Mouse (Mus musculus): Measurements from ENCODE around the gene Siglecf. TPM values are rescaled to one million over a fixed set of nuclear protein-coding genes. Genes with fewer than 3 reads are reported as not detected.

Gene Siglecf
- polyA plus RNA-seq, 1 experiment from 2014 or later = 0.25 TPM

DNA sequence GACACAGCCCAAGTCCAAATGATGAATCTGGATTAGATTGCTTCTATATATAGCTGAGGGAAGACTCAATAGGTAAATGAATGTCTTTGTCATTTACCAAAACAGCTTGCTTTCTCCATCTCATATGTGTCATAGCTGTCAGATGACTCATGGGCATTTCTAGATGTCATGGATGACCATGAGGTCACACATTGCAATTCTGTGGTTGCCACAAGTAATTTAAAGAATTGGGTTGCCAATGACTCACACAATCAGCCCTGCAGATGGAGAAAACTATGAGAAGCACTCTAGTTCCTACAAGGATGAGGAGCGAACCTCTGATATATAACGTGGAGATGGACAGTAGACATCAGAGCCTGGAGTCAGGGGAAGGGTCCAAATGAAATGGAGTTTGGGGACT, 48.4 kb downstream of the Siglecf start:
- Histone ChIP-seq H3K4me3 (ENCODE audit: low read depth, low read length) (no peak overlapping the region), H3K9me3 (ENCODE audit: control insufficient read depth) (no peaks in the 10 kb centered on the region), H3K4me2 (replicated peaks; ENCODE audit: low read depth) (no peak overlapping the region), H3K4me1 (replicated peaks; ENCODE audit: control insufficient read depth, insufficient read depth, low read length) (no peaks in the 10 kb centered on the region), H3K27me3 (replicated peaks; ENCODE audit: control insufficient read depth, insufficient read depth, low read length) (no peaks in the 10 kb centered on the region), H3K36me3 (ENCODE audit: control insufficient read depth, insufficient read depth) (no peaks in the 10 kb centered on the region), H3K27ac (ENCODE audit: low read depth, low read length) (no peak overlapping the region), H3K9ac (ENCODE audit: low read depth, low read length) (no peak overlapping the region)
- TF ChIP-seq CTCF (IDR thresholded peaks at IDR 0.05; ENCODE audit: low read depth) = no peak
- no peak for ATAC-seq
- WGBS = 81% methylated on average over 2 of the region's 2 CpGs

DNA sequence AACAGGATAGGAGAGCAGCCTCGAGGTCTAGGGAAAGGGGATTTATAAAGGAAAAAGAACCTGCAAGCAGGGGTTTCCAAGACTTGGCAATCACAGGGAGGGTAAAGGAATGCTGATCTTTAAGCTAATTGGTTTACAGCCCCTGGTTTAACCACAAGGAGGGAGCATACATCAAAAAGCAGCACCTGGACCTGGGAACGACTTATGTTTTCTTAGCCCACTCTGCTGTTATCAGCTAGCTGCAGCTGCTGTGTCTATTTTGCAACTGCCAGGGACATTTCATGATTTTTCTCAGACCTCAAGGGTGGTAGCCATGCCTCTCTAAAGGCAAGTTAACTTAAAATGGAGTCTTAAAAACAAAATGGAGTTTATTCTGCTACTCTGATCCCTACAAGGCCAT, 51.6 kb downstream of the Siglecf start:
- 8% methylated on average over 2 of the region's 2 CpGs for whole genome bisulfite sequencing
- H3K4me1 ChIP-seq (replicated peaks; ENCODE audit: control insufficient read depth, insufficient read depth, low read length) = no peaks in the 10 kb centered on the region
- no peak for ATAC-seq

DNA sequence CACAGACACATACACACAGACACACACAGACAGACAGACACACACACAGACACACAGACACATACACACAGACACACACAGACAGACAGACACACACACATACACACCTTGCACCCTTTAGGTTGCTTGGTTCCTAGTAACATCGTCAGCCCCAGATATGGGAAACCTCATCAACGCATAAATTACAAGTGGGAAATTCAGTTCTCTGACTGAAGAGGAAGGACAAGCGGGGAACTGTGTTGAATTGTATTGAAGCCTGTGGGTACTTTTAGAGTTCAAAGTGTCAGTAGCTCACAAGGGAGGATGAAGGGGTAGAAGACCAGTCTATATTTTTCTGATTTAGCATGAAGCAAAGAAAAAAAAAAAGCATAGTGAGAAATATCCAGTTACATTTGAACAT, 56.4 kb downstream of the Siglecf start:
- Histone ChIP-seq H3K27ac (ENCODE audit: low read depth, low read length) (no peak overlapping the region), H3K36me3 (ENCODE audit: control insufficient read depth, insufficient read depth) (no peaks in the 10 kb centered on the region), H3K4me3 (ENCODE audit: low read depth, low read length) (no peak overlapping the region), H3K4me2 (replicated peaks; ENCODE audit: low read depth) (no peak overlapping the region), H3K9me3 (ENCODE audit: control insufficient read depth) (no peaks in the 10 kb centered on the region), H3K9ac (ENCODE audit: low read depth, low read length) (no peak overlapping the region), H3K27me3 (replicated peaks; ENCODE audit: control insufficient read depth, insufficient read depth, low read length) (no peaks in the 10 kb centered on the region), H3K4me1 (replicated peaks; ENCODE audit: control insufficient read depth, insufficient read depth, low read length) (no peaks in the 10 kb centered on the region)
- WGBS = 75% methylated on average over 3 of the region's 3 CpGs
- ATAC-seq = no peak
- TF ChIP-seq CTCF (IDR thresholded peaks at IDR 0.05; ENCODE audit: low read depth) = no peak

More for the DNA sequence above, 51.6 kb downstream of the Siglecf start:
- Histone ChIP-seq H3K4me2 (replicated peaks; ENCODE audit: low read depth) (no peak overlapping the region), H3K36me3 (ENCODE audit: control insufficient read depth, insufficient read depth) (no peaks in the 10 kb centered on the region), H3K27ac (ENCODE audit: low read depth, low read length) (no peak overlapping the region), H3K4me3 (ENCODE audit: low read depth, low read length) (no peak overlapping the region), H3K27me3 (replicated peaks; ENCODE audit: control insufficient read depth, insufficient read depth, low read length) (no peaks in the 10 kb centered on the region), H3K9ac (ENCODE audit: low read depth, low read length) (no peak overlapping the region), H3K9me3 (ENCODE audit: control insufficient read depth) (no peaks in the 10 kb centered on the region)
- TF ChIP-seq CTCF (IDR thresholded peaks at IDR 0.05; ENCODE audit: low read depth) = no peak

DNA sequence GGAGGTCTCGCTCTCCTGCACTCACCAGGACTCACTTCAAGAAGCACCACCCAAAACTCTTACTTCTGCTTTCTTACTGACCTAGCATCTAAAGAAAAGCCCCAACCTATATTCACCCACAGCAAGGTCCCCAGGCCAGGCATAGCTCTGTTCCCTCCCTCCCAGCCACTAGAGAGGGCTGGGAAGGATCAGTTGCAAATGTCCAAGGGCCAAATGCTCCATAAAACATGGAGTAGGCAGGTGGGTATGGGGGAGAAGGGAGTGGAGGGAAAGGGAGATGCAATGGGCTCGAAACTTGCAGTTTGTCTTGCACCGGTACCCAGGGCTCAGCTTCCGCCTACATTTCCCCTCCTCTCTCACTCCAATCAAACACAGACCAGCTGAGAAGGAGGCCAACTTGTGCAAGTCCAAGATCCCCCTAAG, 57.0 kb downstream of the Siglecf start, which contains the start of gene Siglecg:
Siglecg (plus strand) TSS at position 74 of the 423 bp plus-strand sequence.
- no peak within 1 kb of the TSS for H3K27ac ChIP-seq (ENCODE audit: low read depth, low read length)
- no peak within 1 kb of the TSS for H3K4me3 ChIP-seq (ENCODE audit: low read depth, low read length)
- no peaks in the 10 kb centered on the region for H3K9me3 ChIP-seq (ENCODE audit: control insufficient read depth)
- no peaks in the 10 kb centered on the region for H3K27me3 ChIP-seq (replicated peaks; ENCODE audit: control insufficient read depth, insufficient read depth, low read length)
- H3K4me1 ChIP-seq (replicated peaks; ENCODE audit: control insufficient read depth, insufficient read depth, low read length) = no peaks in the 10 kb centered on the region
- TF ChIP-seq CTCF (IDR thresholded peaks at IDR 0.05; ENCODE audit: low read depth) = no peak
- 69% methylated on average over 4 of the region's 4 CpGs for WGBS
- no peaks in the 10 kb centered on the region for H3K36me3 ChIP-seq (ENCODE audit: control insufficient read depth, insufficient read depth)
- H3K9ac ChIP-seq (ENCODE audit: low read depth, low read length) = no peak within 1 kb of the TSS
- no peak within 1 kb of the TSS for H3K4me2 ChIP-seq (replicated peaks; ENCODE audit: low read depth)
- ATAC-seq = no peak

DNA sequence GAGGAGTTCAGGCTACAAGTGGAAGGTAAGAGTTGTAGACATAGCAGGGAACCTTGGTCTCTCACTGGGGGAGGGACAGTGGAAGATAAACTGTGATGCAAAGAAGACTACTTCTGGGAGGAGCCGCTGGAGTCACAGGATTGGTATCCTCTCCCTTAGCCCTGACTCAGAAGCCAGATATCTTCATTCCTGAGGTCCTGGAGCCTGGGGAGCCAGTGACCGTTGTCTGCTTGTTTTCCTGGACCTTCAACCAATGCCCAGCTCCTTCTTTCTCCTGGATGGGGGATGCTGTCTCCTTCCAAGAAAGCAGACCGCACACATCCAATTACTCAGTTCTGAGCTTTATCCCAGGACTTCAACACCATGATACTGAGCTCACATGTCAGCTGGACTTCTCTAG, 57.9 kb downstream of the Siglecf start:
- Histone ChIP-seq H3K27me3 (replicated peaks; ENCODE audit: control insufficient read depth, insufficient read depth, low read length) (no peaks in the 10 kb centered on the region), H3K9ac (ENCODE audit: low read depth, low read length) (no peak overlapping the region), H3K4me3 (ENCODE audit: low read depth, low read length) (no peak overlapping the region), H3K9me3 (ENCODE audit: control insufficient read depth) (no peaks in the 10 kb centered on the region), H3K36me3 (ENCODE audit: control insufficient read depth, insufficient read depth) (no peaks in the 10 kb centered on the region), H3K4me2 (replicated peaks; ENCODE audit: low read depth) (no peak overlapping the region), H3K4me1 (replicated peaks; ENCODE audit: control insufficient read depth, insufficient read depth, low read length) (no peaks in the 10 kb centered on the region), H3K27ac (ENCODE audit: low read depth, low read length) (no peak overlapping the region)
- ATAC-seq = no peak
- no peak for TF ChIP-seq CTCF (IDR thresholded peaks at IDR 0.05; ENCODE audit: low read depth)
- WGBS = 69% methylated on average over 3 of the region's 3 CpGs

Other genes with a start within 250 kb of the Siglecf start
- gene Zfp936, start 237.1 kb upstream of the Siglecf start, polyA plus RNA-seq (2015; fragmentation: Nextera tagmentation; extraction: Ambion mirVana) = not detected in 2 replicates
- 5.3 and 5.5 TPM in 2 replicates for gene Zfp715, start 38.0 kb upstream of the Siglecf start, polyA plus RNA-seq (2015; fragmentation: Nextera tagmentation; extraction: Ambion mirVana)
- 0.07 and 0.08 TPM in 2 replicates for gene Siglecg, start 56.9 kb downstream of the Siglecf start, polyA plus RNA-seq (2015; fragmentation: Nextera tagmentation; extraction: Ambion mirVana)
- 0.52 and 0.92 TPM in 2 replicates for gene Lim2, start 76.3 kb downstream of the Siglecf start, polyA plus RNA-seq (2015; fragmentation: Nextera tagmentation; extraction: Ambion mirVana)
- 1.6 and 2.7 TPM in 2 replicates for gene Nkg7, start 85.7 kb downstream of the Siglecf start, polyA plus RNA-seq (2015; fragmentation: Nextera tagmentation; extraction: Ambion mirVana)
- not detected in 2 replicates for gene Cldnd2, start 89.4 kb downstream of the Siglecf start, polyA plus RNA-seq (2015; fragmentation: Nextera tagmentation; extraction: Ambion mirVana)
- gene Etfb, start 92.7 kb downstream of the Siglecf start, polyA plus RNA-seq (2015; fragmentation: Nextera tagmentation; extraction: Ambion mirVana) = 813 and 825 TPM in 2 replicates
- gene Gm45233, start 92.8 kb downstream of the Siglecf start, polyA plus RNA-seq (2015; fragmentation: Nextera tagmentation; extraction: Ambion mirVana) = 0.23 and 0.24 TPM in 2 replicates
- 4.5 and 5.3 TPM in 2 replicates for gene Vsig10l, start 111.8 kb downstream of the Siglecf start, polyA plus RNA-seq (2015; fragmentation: Nextera tagmentation; extraction: Ambion mirVana)
- 0.20 TPM in 2 replicates for gene Iglon5, start 138.7 kb downstream of the Siglecf start, polyA plus RNA-seq (2015; fragmentation: Nextera tagmentation; extraction: Ambion mirVana)
- gene 4931406B18Rik, start 154.6 kb downstream of the Siglecf start, polyA plus RNA-seq (2015; fragmentation: Nextera tagmentation; extraction: Ambion mirVana) = not detected in 2 replicates
- gene Cd33, start 193.1 kb downstream of the Siglecf start, polyA plus RNA-seq (2015; fragmentation: Nextera tagmentation; extraction: Ambion mirVana) = 1.5 and 2.7 TPM in 2 replicates
- 0.68 and 0.75 TPM in 2 replicates for gene Zfp658, start 210.9 kb downstream of the Siglecf start, polyA plus RNA-seq (2015; fragmentation: Nextera tagmentation; extraction: Ambion mirVana)
- 3.5 and 3.6 TPM in 2 replicates for gene Zfp719, start 228.3 kb downstream of the Siglecf start, polyA plus RNA-seq (2015; fragmentation: Nextera tagmentation; extraction: Ambion mirVana)

Data from intestine, postnatal 0 days (tissue).